Mouse (Mus musculus) regulatory T cell (primary cell): ENCODE data around the gene Llgl2.

Experiments
- in situ Hi-C: fragments of 300-600 bp; cut with MboI, MseI; formaldehyde crosslinking; loops from one replicate; pipeline ENCODE4 v1.15.1; 2025; ENCODE audit warnings: high pct_unique_total_duplicates

Gene Llgl2

DNA sequence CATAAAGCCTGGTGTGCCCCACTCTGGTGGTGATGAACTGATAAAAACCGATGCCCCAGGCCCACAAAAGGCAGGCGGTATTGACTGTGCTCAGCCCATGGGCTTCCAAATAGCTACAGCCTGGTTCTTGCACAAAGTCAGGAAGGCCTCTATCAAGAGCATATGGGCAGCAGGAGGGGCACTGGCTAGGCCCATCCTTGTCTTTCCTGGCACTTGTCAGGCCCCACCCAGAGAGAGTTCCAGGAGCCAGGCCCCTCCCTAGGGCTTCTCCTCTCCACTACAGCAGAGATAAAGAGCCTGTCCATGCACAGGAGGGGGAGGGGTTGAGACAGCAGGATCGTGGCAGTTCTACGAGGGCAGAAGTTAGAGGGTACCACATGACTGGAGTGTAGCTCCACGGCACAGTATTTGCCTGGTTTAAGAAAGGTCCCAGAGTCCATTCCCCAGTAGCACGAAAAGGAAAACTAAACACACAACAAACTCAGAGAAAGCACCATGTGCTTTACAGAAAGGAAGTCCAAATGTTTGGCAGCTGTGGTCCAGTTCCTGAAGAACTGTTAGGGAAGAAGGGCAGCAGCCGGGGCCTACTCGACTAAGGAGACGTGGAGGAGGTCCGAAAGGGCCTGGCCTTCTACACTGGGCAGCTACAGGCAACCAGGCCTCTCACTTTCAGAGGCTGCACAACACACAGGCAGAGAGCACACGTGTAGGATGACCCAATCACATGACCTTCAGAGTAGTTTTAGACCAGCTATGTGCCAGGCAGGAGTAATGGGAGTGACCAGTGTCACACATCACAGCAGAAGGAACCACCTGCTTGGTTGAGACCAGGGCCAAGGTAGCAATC is 79.8 kb downstream of the Llgl2 start:
- in situ Hi-C loops: no loop called here

DNA sequence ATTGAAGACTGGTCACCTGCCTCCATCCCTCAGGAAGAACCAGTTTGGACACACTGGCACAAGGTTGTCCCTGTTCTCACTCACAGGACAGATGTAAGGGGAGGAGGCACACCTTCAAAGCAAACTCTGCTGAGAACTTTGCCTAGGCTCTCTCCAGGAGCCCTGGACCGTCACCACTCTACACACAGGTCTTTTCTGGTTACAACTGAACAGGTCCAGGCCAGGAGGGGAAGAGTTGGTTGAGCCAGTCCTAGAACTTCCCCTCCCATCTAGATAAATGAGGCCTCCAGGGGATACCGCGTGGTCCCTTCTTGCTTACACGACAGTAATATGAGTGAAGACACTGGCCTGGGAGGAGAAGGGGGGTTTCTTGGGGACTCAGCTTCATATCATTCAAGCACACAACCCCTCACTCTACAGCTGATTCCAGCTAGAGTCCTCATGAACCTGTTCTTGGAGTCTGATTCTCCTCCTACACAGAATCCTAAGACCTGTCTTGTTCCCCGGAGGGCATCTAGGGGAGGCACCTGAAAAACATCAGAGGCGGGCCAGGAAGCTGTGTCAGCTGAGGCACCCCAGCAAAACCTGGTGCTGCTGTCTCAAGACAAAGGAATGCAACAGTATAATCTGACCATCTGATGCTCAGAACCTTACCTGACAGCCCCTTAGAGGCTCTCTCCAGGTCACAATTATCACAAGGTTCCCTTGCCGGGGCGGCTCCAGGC is 80.5 kb downstream of the Llgl2 start:
- in situ Hi-C loops: no loop called here
